Mouse (Mus musculus) testis, adult 2 months (tissue): ENCODE measurements at regions not wholly inside any gene's neighbourhood (a gene's known extent, or its start where the extent isn't known, plus 50 kb on each side); places are given as distances from the start of the nearest gene placed in this dataset.

Experiments
- H3K27ac ChIP-seq: fragments of 200-500 bp; 2 replicates; pipeline ENCODE4 v1.5.1; 2012; ENCODE audit warnings: low read depth, low read length; ENCODE audit not compliant: control insufficient read depth, insufficient read depth
- H3K27me3 ChIP-seq: fragments of 200-500 bp; 2 replicates; pipeline ENCODE4 v1.6.1; 2012; ENCODE audit warnings: mild to moderate bottlenecking, low read length, moderate library complexity; ENCODE audit not compliant: control insufficient read depth, insufficient read depth
- H3K36me3 ChIP-seq: fragments of 200-500 bp; 2 replicates; pipeline ENCODE4 v1.6.1; 2012; ENCODE audit warnings: mild to moderate bottlenecking, low read length; ENCODE audit not compliant: control insufficient read depth, insufficient read depth
- H3K4me1 ChIP-seq: fragments of 200-500 bp; 2 replicates; pipeline ENCODE4 v1.6.1; 2012; ENCODE audit warnings: low read length; ENCODE audit not compliant: control insufficient read depth, insufficient read depth
- H3K4me3 ChIP-seq: fragments of 200-500 bp; 2 replicates; pipeline ENCODE4 v1.5.1; 2012; ENCODE audit warnings: low read depth, mild to moderate bottlenecking, low read length, moderate library complexity, mixed read lengths; ENCODE audit not compliant: control insufficient read depth
- CTCF ChIP-seq: fragments of 200-500 bp; IDR thresholded peaks from 2 replicates; pipeline ENCODE4 v1.5.1; 2012; ENCODE audit warnings: low read depth, mild to moderate bottlenecking, inconsistent platforms, low read length, moderate library complexity; ENCODE audit not compliant: control insufficient read depth, insufficient read depth, insufficient replicate concordance
- POLR2A ChIP-seq: fragments of 200-500 bp; IDR thresholded peaks from 2 replicates; pipeline ENCODE4 v1.6.1; 2012; ENCODE audit warnings: low read depth, mild to moderate bottlenecking, inconsistent platforms, low read length, moderate library complexity; ENCODE audit not compliant: control insufficient read depth

- Histone ChIP-seq H3K4me1 (no peaks in the 10 kb centered on the region), H3K27ac (no peak overlapping the region), H3K4me3 (no peak overlapping the region), H3K36me3 (no peaks in the 10 kb centered on the region), H3K27me3 (no peaks in the 10 kb centered on the region)
- TF ChIP-seq POLR2A (no peak), CTCF (no peak)
Observed at GRCm38 (mm10) chr1:83505386-83505785, 97.4 kb upstream of the Sphkap start.

GRCm38 (mm10) chr1:83496888-83497287 is 88.9 kb upstream of the Sphkap start:
- Histone ChIP-seq H3K4me3 (no peak overlapping the region), H3K27ac (no peak overlapping the region), H3K36me3 (no peaks in the 10 kb centered on the region), H3K27me3 (no peaks in the 10 kb centered on the region), H3K4me1 (no peaks in the 10 kb centered on the region)
- TF ChIP-seq POLR2A, result no peak
- TF ChIP-seq CTCF, result no peak

GRCm38 (mm10) chr1:83496380-83496779 is 88.4 kb upstream of the Sphkap start:
- no peak overlapping the region for H3K4me3 ChIP-seq
- no peaks in the 10 kb centered on the region for H3K27me3 ChIP-seq
- no peak overlapping the region for H3K27ac ChIP-seq
- TF ChIP-seq POLR2A (no peak), CTCF (no peak)
- H3K4me1 ChIP-seq, result no peaks in the 10 kb centered on the region
- H3K36me3 ChIP-seq, result no peaks in the 10 kb centered on the region

- Histone ChIP-seq H3K36me3 (no peaks in the 10 kb centered on the region), H3K27ac (no peak overlapping the region), H3K27me3 (no peaks in the 10 kb centered on the region), H3K4me1 (no peaks in the 10 kb centered on the region), H3K4me3 (no peak overlapping the region)
- TF ChIP-seq CTCF (no peak), POLR2A (no peak)
Observed at GRCm38 (mm10) chr1:83495022-83495421, 87.0 kb upstream of the Sphkap start.

GRCm38 (mm10) chr1:83479111-83479510 is 71.1 kb upstream of the Sphkap start:
- H3K27me3 ChIP-seq, result no peaks in the 10 kb centered on the region
- TF ChIP-seq CTCF, result no peak
- no peak for TF ChIP-seq POLR2A

More at GRCm38 (mm10) chr1:83479111-83479510, 71.1 kb upstream of the Sphkap start:
- Histone ChIP-seq H3K4me3 (no peak overlapping the region), H3K4me1 (no peaks in the 10 kb centered on the region), H3K27ac (no peak overlapping the region), H3K36me3 (no peaks in the 10 kb centered on the region)
